Mouse (Mus musculus) splenic B cell, adult 2 months (primary cell): ENCODE measurements around the gene Spcs1.

Source experiments
- DNase-seq: peaks from one replicate; pipeline ENCODE4 v3.0.0-alpha.2; 2011; ENCODE audit warnings: low read depth, low spot score
- H3K27me3 ChIP-seq: 2 replicates; pipeline ENCODE4 v1.6.1; 2012; ENCODE audit warnings: mild to moderate bottlenecking, low read length, moderate library complexity, mixed read lengths; ENCODE audit not compliant: control insufficient read depth, poor library complexity, insufficient read depth, severe bottlenecking
- H3K36me3 ChIP-seq: 2 replicates; pipeline ENCODE4 v1.6.1; 2012; ENCODE audit warnings: mild to moderate bottlenecking, low read length, moderate library complexity, mixed read lengths; ENCODE audit not compliant: control insufficient read depth, poor library complexity, insufficient read depth, severe bottlenecking

Gene Spcs1

DNA sequence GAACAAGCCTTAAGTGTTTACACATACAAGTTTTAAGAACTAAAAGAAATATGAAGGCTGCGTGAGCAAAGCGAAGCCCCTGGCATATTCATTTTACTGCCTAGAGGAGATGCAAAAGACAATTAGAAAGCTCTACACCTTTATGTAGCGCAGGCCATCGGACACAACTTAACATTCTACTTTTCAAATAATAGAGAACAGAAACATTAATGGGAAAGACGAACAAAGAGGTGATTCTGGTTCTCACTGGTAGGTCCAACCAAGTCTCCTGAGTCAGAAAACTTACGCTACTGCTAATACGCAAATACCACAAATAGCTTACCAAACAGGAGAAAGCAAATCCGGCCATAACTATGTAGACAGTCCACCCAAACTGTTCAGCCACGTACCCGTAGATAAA is 1.1 kb downstream of the Spcs1 start:
- H3K36me3 ChIP-seq, result peaks cover 1% of the 10 kb centered on the region; the same call in 1 of the 2 replicates
- no peak for DNase-seq
- H3K27me3 ChIP-seq, result no peaks in the 10 kb centered on the region

DNA sequence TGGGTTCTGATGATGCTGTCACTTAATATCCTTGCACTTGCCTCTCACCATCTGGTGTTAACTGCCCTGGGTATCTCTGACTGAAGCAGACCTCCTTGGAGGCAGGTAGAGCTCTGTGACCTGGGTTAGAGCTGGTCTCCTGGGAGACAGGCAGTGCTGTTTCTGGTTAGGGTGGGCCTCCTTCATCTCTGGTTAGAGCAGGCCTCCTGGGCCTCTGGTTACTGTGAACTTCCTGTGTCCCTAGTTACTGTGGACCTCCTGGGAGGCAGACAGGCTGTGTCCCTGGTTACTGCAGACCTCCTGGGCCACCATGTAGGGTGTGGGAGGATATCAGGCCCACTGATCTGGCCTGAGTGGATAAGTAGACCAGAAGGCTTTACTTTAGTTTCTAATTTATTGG is 5.1 kb downstream of the Spcs1 start:
- DNase-seq, result no peak

DNA sequence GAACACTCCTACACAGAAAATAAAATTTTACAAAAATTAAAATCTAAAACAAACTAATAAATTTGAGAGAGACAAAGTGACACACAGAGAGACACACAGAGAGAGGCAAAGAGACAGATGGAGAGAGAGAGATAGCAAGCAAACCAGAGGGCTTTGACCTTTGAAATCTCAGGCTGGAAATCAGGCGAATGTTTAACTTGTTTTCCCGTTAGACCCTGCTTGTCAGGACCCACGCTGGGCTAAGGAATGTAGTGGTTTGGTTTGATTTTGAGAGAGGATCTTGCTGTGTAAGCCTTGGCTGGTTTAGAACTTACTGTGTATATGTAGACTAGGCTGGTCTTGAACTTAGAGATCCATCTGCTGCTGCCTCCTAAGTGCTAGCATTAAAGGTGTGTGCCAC is 25.2 kb downstream of the Spcs1 start:
- H3K27me3 ChIP-seq, result no peaks in the 10 kb centered on the region
- no peaks in the 10 kb centered on the region for H3K36me3 ChIP-seq
- no peak for DNase-seq

More for the DNA sequence above, 5.1 kb downstream of the Spcs1 start:
- Histone ChIP-seq H3K27me3 (no peaks in the 10 kb centered on the region), H3K36me3 (peaks cover 1% of the 10 kb centered on the region; the same call in 1 of the 2 replicates)

DNA sequence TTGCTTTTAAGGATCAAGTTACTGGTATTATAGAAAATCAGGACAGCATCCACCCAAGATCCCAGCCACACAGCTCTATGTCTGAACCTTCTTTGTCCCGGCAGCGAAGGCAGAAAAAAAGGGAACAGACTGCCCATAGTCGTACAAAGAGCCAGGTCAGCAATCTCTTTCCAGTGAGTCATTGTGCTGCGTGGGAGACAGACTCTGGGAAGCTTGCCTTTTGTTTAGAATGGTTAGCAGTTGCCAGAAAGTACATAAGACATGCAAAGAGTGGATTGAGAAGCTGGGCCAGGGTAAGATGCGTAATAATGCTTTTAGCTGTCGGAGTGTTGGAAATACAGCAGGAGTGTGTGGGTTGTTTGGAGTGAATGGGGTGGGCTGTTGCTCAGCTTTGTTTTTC is 27.3 kb downstream of the Spcs1 start:
- Histone ChIP-seq H3K36me3 (no peaks in the 10 kb centered on the region), H3K27me3 (no peaks in the 10 kb centered on the region)
- DNase-seq, result no peak

DNA sequence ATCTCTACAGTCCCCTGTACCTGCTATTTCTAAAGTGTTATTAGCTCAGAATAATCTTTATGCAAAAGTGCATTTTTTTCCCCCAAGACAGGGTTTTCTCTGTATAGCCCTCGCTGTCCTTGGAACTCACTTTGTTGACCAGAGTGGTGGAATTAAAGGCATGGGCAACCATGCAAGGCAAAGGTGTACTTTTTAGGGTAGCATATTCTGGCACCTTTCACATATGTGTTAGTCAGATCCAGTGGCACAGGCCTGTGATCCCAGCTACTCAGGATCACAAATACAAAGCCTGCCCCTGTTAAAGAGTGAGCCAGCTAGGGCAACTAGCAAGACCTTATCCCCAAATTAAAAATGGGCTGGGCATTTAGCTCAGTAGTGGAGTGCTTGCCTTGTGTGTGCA is 41.1 kb downstream of the Spcs1 start:
- no peaks in the 10 kb centered on the region for H3K27me3 ChIP-seq
- no peaks in the 10 kb centered on the region for H3K36me3 ChIP-seq
- DNase-seq, result no peak

DNA sequence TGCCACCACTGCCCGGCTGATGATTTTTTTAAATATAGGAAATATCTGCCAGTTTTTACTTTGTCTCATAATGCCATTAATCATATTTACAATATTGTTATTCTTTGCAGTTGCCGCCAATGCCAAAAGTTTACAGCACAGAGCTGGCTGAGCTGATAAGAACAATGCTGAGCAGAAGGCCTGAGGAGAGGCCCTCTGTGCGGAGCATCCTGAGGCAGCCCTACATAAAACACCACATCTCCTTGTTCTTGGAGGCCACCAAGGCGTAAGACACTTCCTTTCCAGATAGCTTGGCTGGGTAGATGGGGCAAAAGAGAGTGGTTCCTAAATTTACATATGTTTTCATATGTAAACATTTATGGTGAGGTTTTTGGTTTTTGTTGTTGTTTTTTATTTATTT is 42.4 kb downstream of the Spcs1 start:
- DNase-seq, result no peak
- Histone ChIP-seq H3K36me3 (no peaks in the 10 kb centered on the region), H3K27me3 (no peaks in the 10 kb centered on the region)

DNA sequence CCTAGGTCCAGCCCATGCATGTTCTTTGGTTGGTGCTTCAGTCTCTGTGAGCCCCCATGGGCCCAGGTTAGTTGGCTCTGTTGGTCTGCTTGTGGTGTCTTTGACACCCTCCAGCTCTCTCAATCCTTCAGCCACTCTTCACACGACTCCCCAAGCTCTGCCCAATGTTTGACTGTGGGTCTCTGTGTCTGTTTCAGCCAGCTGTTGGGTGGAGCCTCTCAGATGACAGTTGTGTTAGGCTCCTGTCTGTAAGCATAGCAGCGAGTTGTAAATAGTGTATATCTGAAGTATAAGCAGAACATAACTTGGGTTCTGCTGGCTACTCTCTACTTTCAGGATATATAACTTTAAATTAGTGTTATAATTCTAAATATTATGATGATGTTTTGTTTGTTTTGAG is 43.0 kb downstream of the Spcs1 start:
- no peak for DNase-seq
- no peaks in the 10 kb centered on the region for H3K36me3 ChIP-seq
- no peaks in the 10 kb centered on the region for H3K27me3 ChIP-seq

DNA sequence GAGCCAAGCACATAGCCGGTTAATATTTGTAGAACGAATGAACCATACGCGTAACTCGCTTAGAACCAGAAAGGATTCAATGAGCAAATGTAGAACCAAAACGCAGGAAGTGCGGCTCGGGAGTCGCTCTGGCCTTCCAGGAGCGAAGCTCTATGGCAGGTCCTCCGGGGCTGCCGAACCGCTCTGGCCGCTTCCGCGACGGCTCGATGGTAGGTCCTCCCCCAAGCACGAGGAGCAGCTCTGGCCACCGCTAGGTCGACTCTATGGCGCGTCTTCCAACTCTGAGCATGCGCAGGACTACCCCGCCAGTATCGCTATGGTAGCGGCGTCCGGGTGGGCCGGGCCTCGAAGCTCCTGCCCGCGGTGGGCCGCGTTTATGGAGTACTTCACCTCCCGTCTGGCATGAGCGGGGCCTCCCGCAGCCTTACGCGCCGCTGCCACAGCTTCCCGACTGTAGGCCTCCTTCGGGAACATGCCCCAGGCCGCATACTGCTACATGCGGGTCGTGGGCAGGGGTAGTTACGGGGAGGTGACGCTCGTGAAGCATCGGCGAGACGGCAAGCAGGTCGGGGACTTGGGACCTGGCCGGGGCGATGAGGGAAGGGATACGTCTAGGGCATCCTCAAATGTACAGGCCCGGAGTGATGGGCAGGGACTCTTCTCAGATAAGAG is 50.2 kb downstream of the Spcs1 start, which contains the start of gene Nek4:
Nek4 (plus strand) TSS at position 224 of the 672 bp plus-strand sequence.
- no peaks in the 10 kb centered on the region for H3K27me3 ChIP-seq
- no peaks in the 10 kb centered on the region for H3K36me3 ChIP-seq
- DNase-seq, result peak; percentile 97

DNA sequence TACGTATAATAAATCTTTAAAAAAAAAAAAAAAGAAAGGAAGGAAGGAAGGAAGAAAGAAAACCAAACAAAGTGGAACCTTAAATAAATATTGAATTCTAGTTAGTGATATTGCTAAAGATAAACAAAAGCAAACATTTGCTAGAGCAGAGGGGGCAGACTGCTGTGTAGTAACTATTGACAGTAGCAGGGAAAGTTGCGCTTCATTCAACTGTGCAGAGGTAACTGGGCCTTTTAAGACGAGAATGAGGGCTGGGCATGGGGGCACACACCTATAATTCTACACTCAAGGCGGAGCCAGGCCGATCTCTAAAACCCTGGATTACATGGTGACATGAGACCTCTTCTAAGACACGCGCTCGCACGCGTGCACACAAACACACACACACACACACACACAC is 51.5 kb downstream of the Spcs1 start:
- DNase-seq, result no peak
- H3K36me3 ChIP-seq, result no peaks in the 10 kb centered on the region
- H3K27me3 ChIP-seq, result no peaks in the 10 kb centered on the region
